Mouse (Mus musculus) cerebellum, postnatal 4 days (tissue): ENCODE measurements around the gene Klre1.
"Not testable (repeated sequence)": the region's sequence is repeated elsewhere in the genome, so short reads cannot be mapped to it uniquely, and the experiment has no call there.

Experiments used
- DNase-seq, 2 experiments: peaks; one replicate each; pipeline ENCODE4 v3.0.0; 2022; ENCODE audit warnings: low spot score in 2 of 2, mixed read lengths in 1 of 2

The Klre1 gene

GRCm38 (mm10) chr6:129583014-129583413 is 5.3 kb downstream of the Klre1 start:
- DNase-seq = no peak

- no peak for DNase-seq
Observed at GRCm38 (mm10) chr6:129591508-129591907, 13.8 kb downstream of the Klre1 start, which contains the start of gene Klrd1. Gene Klrd1 (plus strand): TSS chr6:129591782.

- no peak for DNase-seq
Observed at GRCm38 (mm10) chr6:129608372-129608771, 30.7 kb downstream of the Klre1 start.

DNA sequence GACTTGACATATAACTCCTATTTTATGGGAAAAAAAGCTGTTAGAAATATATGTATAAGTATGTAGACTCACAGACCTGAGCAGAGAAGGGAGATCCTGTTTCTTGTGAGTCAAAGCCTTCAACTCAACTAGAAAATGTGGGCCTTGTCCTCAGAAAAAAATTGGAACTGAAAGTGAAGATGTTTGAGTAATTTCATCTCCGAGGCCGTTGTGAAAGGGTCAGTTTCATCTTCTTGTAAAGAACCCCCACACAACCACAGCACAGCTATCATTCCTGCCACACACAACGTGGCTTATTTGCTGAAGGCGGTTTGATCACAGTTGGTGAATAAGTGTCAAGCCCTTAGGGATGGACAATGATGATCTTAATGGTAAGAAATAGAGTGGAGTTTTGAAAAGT is 46.0 kb downstream of the Klre1 start, which contains the start of gene Klrk1:
TSS of gene Klrk1 (minus strand) at position 130 of the 400 bp plus-strand sequence.
- no peak for DNase-seq

DNA sequence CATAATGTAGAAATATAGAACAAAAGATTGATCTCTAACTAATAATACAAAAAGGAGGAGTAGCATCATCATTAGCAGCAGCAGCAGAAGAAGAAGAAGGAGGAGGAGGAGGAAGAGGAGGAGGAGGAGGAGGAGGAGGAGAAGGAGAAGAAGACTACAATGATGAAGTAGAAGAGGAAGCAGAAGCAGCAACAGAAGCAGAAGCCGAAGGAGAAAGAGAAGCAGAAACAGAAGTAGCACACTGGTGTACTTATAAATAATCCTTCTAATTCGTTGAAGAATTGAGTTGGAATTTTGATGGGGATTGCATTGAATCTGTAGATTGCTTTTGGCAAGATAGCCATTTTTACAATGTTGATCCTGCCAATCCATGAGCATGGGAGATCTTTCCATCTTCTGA is 53.3 kb downstream of the Klre1 start:
- DNase-seq = not testable (repeated sequence)
